Mouse (Mus musculus) heart, embryonic 12.5 days (tissue): ENCODE measurements around the gene Zfp622. TPM values are rescaled to one million over a fixed set of nuclear protein-coding genes. Genes with fewer than 3 reads are reported as not detected.
A peak's percentile ranks its signal among the peaks of the same experiment; 100 is the strongest.
"Not testable (repeated sequence)": the region's sequence is repeated elsewhere in the genome, so short reads cannot be mapped to it uniquely, and the experiment has no call there.

Source experiments
- ATAC-seq: fragments of 200-750 bp; cut with Nextera tagmentation; 2 replicates; pipeline ENCODE4 v1.8.0; 2017; ENCODE audit warnings: moderate TSS enrichment, moderate library complexity; ENCODE audit not compliant: insufficient number of reproducible peaks, low FRiP score
- H3K27ac ChIP-seq: fragments of 300-500 bp; sonication (generic); 2 replicates; pipeline ENCODE4 v1.5.1; 2016; ENCODE audit warnings: mild to moderate bottlenecking, moderate library complexity; ENCODE audit not compliant: poor library complexity, severe bottlenecking
- H3K27me3 ChIP-seq: fragments of 300-500 bp; sonication (generic); replicated peaks from 2 replicates; pipeline ENCODE4 v1.6.1; 2016; ENCODE audit warnings: mild to moderate bottlenecking, moderate library complexity
- H3K36me3 ChIP-seq: fragments of 300-500 bp; sonication (generic); 2 replicates; pipeline ENCODE4 v1.6.1; 2016; ENCODE audit warnings: mild to moderate bottlenecking, moderate library complexity
- H3K4me1 ChIP-seq: fragments of 300-500 bp; sonication (generic); replicated peaks from 2 replicates; pipeline ENCODE4 v1.6.1; 2016; ENCODE audit warnings: mild to moderate bottlenecking
- H3K4me2 ChIP-seq: fragments of 300-500 bp; sonication (generic); 2 replicates; pipeline ENCODE4 v1.6.1; 2016; ENCODE audit warnings: mild to moderate bottlenecking, moderate library complexity
- H3K4me3 ChIP-seq: fragments of 300-500 bp; sonication (generic); 2 replicates; pipeline ENCODE4 v1.5.1; 2016; ENCODE audit warnings: mild to moderate bottlenecking
- H3K9ac ChIP-seq: fragments of 300-500 bp; sonication (generic); 2 replicates; pipeline ENCODE4 v1.6.1; 2016; ENCODE audit warnings: mild to moderate bottlenecking, moderate library complexity
- H3K9me3 ChIP-seq: fragments of 300-500 bp; sonication (generic); replicated peaks from 2 replicates; pipeline ENCODE4 v1.6.1; 2016; ENCODE audit warnings: mild to moderate bottlenecking, moderate library complexity
- WGBS: fragments of 180-500 bp; shearing (Covaris S2); methylation state at CpG from one replicate; pipeline ENCODE4 v1.1.7; 2016; 5-methylcytosine and 5-hydroxymethylcytosine counted together
- polyA plus RNA-seq: library from polyadenylated mRNA; unstranded; fragments of >200 nt; fragmentation: Nextera tagmentation; extraction: Ambion mirVana; gene quantifications from 2 replicates; pipeline ENCODE4 v1.2.1, GENCODE M21; 2016

Zfp622 gene
- polyA plus RNA-seq, 1 experiment from 2014 or later, result 24.2 TPM

DNA sequence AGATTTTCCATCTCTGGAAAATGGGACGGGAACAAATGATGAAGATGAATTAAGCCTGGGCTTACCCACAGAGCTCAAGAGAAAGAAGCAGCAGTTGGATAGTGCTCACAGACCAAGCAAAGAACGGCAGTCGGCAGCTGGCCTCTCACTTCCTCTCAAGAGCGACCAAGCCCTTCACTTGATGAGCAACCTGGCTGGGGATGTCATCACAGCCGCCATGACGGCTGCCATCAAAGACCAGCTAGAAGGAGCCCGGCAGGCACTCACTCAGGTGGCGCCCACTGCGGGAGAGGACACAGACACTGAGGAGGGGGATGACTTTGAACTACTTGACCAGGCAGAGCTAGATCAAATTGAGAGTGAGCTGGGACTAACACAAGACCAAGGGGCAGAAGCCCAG, 12.6 kb upstream of the Zfp622 start:
- ATAC-seq, result no peak
- Histone ChIP-seq H3K27me3 (no peaks in the 10 kb centered on the region), H3K9me3 (no peaks in the 10 kb centered on the region), H3K4me2 (no peak overlapping the region), H3K27ac (no peak overlapping the region), H3K4me1 (peaks cover 9% of the 10 kb centered on the region), H3K9ac (no peak overlapping the region), H3K4me3 (no peak overlapping the region), H3K36me3 (peaks cover 20% of the 10 kb centered on the region)
- 87% methylated on average over 9 of the region's 9 CpGs for WGBS

DNA sequence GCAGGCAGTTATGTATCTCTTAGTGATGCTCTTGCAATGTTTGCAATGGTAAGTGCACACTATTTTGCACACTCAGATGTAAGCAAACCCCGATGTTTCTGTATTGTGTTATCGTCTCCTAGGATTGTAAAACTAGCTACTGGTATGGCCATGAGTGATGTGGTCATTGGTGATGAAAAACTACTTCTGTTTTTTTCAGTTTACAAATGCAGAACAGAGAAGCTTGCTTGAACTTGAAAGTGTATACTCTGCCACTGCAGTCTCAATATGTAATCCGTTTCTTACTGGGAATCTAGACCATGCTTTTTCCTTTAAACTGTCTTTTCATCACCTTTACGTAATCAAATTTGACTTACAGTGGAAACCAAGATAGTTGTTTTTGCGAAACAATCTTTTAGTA, 11.4 kb upstream of the Zfp622 start:
- no peak for ATAC-seq
- Histone ChIP-seq H3K4me1 (peaks cover 9% of the 10 kb centered on the region), H3K4me2 (no peak overlapping the region), H3K9ac (no peak overlapping the region), H3K4me3 (no peak overlapping the region), H3K36me3 (peaks cover 20% of the 10 kb centered on the region), H3K27ac (no peak overlapping the region), H3K27me3 (no peaks in the 10 kb centered on the region), H3K9me3 (no peaks in the 10 kb centered on the region)
- WGBS, result 77% methylated on average over 5 of the region's 5 CpGs

DNA sequence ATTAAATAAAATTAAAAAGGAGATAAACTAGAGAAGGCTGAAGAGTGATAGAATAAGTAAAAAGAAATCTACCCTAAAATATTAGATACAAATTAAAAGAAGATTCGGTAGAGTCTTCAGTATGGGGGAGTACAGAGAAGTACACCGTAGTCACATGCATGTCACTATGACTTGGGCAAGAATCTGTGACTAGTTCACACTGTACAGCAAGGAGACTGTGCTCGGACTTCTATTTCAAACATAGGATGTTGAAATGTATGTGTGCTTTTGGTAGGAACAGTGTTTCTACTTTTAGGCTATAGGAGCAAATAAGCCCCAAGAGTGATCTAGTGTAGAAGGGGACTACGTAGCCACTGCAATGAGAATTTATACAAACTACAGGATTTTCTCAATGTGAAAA, 9.8 kb upstream of the Zfp622 start:
- Histone ChIP-seq H3K4me2 (no peak overlapping the region), H3K4me1 (peaks cover 6% of the 10 kb centered on the region), H3K36me3 (peaks cover 18% of the 10 kb centered on the region), H3K4me3 (no peak overlapping the region), H3K27me3 (no peaks in the 10 kb centered on the region), H3K9me3 (no peaks in the 10 kb centered on the region), H3K27ac (no peak overlapping the region), H3K9ac (no peak overlapping the region)
- 88% methylated on average over 4 of the region's 4 CpGs for WGBS
- ATAC-seq, result no peak

GRCm38 (mm10) chr15:25975810-25976209, 8.4 kb upstream of the Zfp622 start:
- 39% methylated on average over 6 of the region's 6 CpGs for WGBS
- ATAC-seq, result no peak
- no peak overlapping the region for H3K4me2 ChIP-seq

GRCm38 (mm10) chr15:25983614-25984013, 552 bp upstream of the Zfp622 start:
- ATAC-seq, result 0 out of 2 replicates have a peak, but pooled peaks have one; percentile 12
- Histone ChIP-seq H3K4me2 (peak overlapping the region; percentile 86), H3K9ac (peak overlapping the region; percentile 90), H3K27ac (peak overlapping the region; percentile 85), H3K36me3 (peaks cover 14% of the 10 kb centered on the region), H3K4me1 (peaks cover 13% of the 10 kb centered on the region), H3K4me3 (peak overlapping the region; percentile 78)
- not testable (repeated sequence) for H3K27me3 ChIP-seq, H3K9me3 ChIP-seq
- 19% methylated on average over 6 of the region's 6 CpGs for WGBS

More at GRCm38 (mm10) chr15:25975810-25976209, 8.4 kb upstream of the Zfp622 start:
- no peaks in the 10 kb centered on the region for H3K9me3 ChIP-seq
- H3K4me3 ChIP-seq, result no peak overlapping the region
- no peak overlapping the region for H3K27ac ChIP-seq
- peaks cover 6% of the 10 kb centered on the region for H3K4me1 ChIP-seq
- H3K27me3 ChIP-seq, result no peaks in the 10 kb centered on the region
- H3K9ac ChIP-seq, result no peak overlapping the region
- H3K36me3 ChIP-seq, result peaks cover 9% of the 10 kb centered on the region

GRCm38 (mm10) chr15:25984734-25985492, 747 bp downstream of the Zfp622 start:
- Histone ChIP-seq H3K4me3 (peak overlapping the region; percentile 78), H3K36me3 (peaks cover 19% of the 10 kb centered on the region), H3K9me3 (no peaks in the 10 kb centered on the region), H3K4me2 (peak overlapping the region; percentile 86), H3K27ac (peak overlapping the region; percentile 82), H3K4me1 (peaks cover 13% of the 10 kb centered on the region), H3K27me3 (no peaks in the 10 kb centered on the region), H3K9ac (peak overlapping the region; percentile 90)
- 0 out of 2 replicates have a peak, but pooled peaks have one; percentile 7 for ATAC-seq
- WGBS, result under 1% methylated on average over 67 of the region's 71 CpGs

- 59% methylated on average over 8 of the region's 8 CpGs for WGBS
- no peak overlapping the region for H3K4me3 ChIP-seq
- H3K4me2 ChIP-seq, result no peak overlapping the region
- H3K27ac ChIP-seq, result no peak overlapping the region
- no peak for ATAC-seq
- H3K36me3 ChIP-seq, result peaks cover 61% of the 10 kb centered on the region
- no peaks in the 10 kb centered on the region for H3K27me3 ChIP-seq
- H3K9me3 ChIP-seq, result no peaks in the 10 kb centered on the region
- no peaks in the 10 kb centered on the region for H3K4me1 ChIP-seq
- no peak overlapping the region for H3K9ac ChIP-seq
Measured at GRCm38 (mm10) chr15:25992992-25993727, 9.0 kb downstream of the Zfp622 start.

- ATAC-seq, result no peak
- no peak overlapping the region for H3K4me2 ChIP-seq
- no peaks in the 10 kb centered on the region for H3K27me3 ChIP-seq
- no peak overlapping the region for H3K27ac ChIP-seq
- H3K4me1 ChIP-seq, result no peaks in the 10 kb centered on the region
- 55% methylated on average over 2 of the region's 2 CpGs for WGBS
- no peak overlapping the region for H3K4me3 ChIP-seq
- H3K36me3 ChIP-seq, result peaks cover 53% of the 10 kb centered on the region
- no peaks in the 10 kb centered on the region for H3K9me3 ChIP-seq
- no peak overlapping the region for H3K9ac ChIP-seq
Measured at GRCm38 (mm10) chr15:25995521-25995920, 11.4 kb downstream of the Zfp622 start.

- not testable (repeated sequence) for H3K27ac ChIP-seq, ATAC-seq
Measured at GRCm38 (mm10) chr15:25999545-25999944, 15.4 kb downstream of the Zfp622 start.

DNA sequence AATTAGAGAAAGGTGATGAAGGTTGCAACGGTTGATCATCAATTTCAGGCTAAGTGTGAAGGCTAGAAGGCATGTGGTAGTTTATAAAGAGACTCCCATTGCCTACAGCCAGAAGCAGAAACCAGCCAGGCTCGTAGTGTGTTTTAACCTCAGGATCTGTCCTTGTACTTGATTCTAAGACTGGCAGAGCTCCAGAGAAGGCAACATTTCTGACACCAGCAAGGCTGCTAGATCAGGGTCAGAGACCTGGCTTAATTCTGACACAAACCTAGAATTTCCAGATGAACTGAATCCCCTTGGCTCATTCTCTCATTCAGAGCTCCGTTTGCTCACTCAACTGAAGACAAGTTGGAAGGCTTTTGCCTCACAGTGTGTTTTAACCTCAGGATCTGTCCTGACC, 24.5 kb downstream of the Zfp622 start:
- WGBS, result 76% methylated on average over 3 of the region's 3 CpGs

More at GRCm38 (mm10) chr15:25999545-25999944, 15.4 kb downstream of the Zfp622 start:
- H3K4me1 ChIP-seq, H3K4me2 ChIP-seq, H3K4me3 ChIP-seq, H3K9ac ChIP-seq, H3K27me3 ChIP-seq, H3K9me3 ChIP-seq: not testable (repeated sequence)
- 78% methylated on average over 5 of the region's 5 CpGs for WGBS
- H3K36me3 ChIP-seq, result peaks cover 26% of the 10 kb centered on the region

DNA sequence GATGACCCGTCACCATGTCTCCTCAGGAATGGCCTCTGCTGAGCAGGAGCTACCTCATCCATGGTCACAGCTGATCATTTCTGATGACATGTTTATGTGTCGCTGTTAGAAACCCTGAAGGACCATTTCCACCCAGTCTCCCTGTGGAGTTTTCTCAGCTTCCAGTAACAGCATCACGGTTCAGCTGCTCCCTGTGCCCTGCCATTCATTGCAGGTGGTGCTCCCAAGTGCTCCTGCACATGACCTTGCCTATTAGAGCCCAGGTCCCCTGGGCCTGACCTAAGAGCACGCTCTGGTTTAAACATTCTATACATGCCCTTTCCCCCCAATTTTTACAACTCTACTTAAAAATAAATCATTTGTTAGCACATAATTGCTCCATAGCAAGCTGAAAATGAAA, 28.7 kb downstream of the Zfp622 start:
- H3K9ac ChIP-seq, result no peak overlapping the region
- WGBS, result 79% methylated on average over 4 of the region's 4 CpGs
- no peak overlapping the region for H3K4me2 ChIP-seq
- ATAC-seq, result no peak
- no peaks in the 10 kb centered on the region for H3K27me3 ChIP-seq
- H3K27ac ChIP-seq, result no peak overlapping the region
- H3K36me3 ChIP-seq, result no peaks in the 10 kb centered on the region
- no peak overlapping the region for H3K4me3 ChIP-seq
- H3K9me3 ChIP-seq, result no peaks in the 10 kb centered on the region
- H3K4me1 ChIP-seq, result no peaks in the 10 kb centered on the region

More for the DNA sequence above, 24.5 kb downstream of the Zfp622 start:
- H3K4me2 ChIP-seq, result no peak overlapping the region
- no peak for ATAC-seq
- no peak overlapping the region for H3K27ac ChIP-seq
- H3K9me3 ChIP-seq, result no peaks in the 10 kb centered on the region
- H3K9ac ChIP-seq, result no peak overlapping the region
- H3K27me3 ChIP-seq, result no peaks in the 10 kb centered on the region
- H3K4me1 ChIP-seq, result no peaks in the 10 kb centered on the region
- no peaks in the 10 kb centered on the region for H3K36me3 ChIP-seq
- H3K4me3 ChIP-seq, result no peak overlapping the region
